Mouse (Mus musculus) heart, postnatal 10 days (tissue): ENCODE results near the gene Atg9b. TPM values are rescaled to one million over a fixed set of nuclear protein-coding genes. Genes with fewer than 3 reads are reported as not detected.

Experiments
- DNase-seq, 2 experiments: peaks; one replicate each; pipeline ENCODE4 v3.0.0; 2021
- intact Hi-C: fragments of 180-260 bp; cut with DNase I; formaldehyde crosslinking; loops from one replicate; pipeline ENCODE4 v1.15.1; 2025
- total RNA-seq, 2 experiments: library from RNA; stranded (reverse); gene quantifications; 2 replicates each; pipeline ENCODE4 v1.2.3; 2021

The Atg9b gene
- total RNA-seq, 2 experiments from 2014 or later: 0.62 to 0.89 TPM

DNA sequence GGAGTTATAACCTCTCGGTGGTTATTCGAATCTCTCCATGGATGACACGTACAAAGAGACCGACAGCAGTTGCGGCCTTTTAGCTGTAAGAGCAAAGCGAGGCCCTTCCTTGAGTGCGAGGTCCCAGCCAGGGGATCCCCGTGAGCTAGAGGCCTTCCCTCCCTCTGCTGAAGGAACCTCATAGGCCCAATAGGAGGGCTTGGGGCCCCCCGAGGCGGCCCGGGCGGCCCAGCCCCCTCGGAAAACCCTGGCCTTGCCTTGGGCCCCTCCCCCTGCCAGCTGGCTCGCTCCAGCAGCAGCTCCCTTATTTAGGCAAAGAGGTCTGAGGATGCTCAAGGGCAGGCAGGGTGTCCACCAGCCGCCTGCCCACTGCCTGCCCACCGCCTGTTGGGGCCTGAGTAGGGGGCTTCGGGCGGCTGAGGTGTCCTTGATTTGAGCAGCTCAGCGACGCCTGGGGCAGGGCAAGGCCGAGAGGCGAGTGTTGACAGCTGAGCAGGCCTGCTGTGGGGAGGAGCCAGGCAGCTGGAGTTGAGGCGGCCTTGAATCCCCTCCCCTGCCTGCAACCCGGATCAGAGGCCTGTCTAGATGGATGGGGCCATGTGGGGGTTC is 39.6 kb downstream of the Atg9b start:
- intact Hi-C loops: no loop called here
- peak; percentile 87 to 89 for DNase-seq

DNA sequence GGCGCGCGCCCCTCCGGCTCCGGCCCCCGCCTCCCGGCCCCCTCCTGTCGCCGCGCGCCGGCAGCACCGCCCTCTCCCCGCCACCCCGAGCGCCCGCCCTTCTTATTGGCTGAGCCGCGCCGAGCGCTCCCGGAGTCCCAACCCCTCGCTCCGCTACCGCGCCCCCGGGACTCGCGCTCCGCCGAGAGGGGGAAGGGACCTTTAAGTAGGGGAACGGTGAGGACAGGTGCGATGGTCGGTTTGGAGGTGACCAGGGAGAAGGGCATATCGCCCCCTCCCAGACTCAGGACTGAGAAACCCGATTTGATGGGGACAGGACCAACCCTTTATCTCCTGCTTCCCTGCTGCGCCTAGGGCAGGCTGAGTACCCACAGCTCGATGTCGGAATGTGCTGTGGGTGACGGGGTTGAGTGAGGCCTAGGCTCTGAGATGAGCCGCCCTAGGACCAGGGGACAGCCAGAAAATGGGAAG is 40.2 kb downstream of the Atg9b start:
- DNase-seq: peak; percentile 90 to 93
- intact Hi-C loops: no loop called here

DNA sequence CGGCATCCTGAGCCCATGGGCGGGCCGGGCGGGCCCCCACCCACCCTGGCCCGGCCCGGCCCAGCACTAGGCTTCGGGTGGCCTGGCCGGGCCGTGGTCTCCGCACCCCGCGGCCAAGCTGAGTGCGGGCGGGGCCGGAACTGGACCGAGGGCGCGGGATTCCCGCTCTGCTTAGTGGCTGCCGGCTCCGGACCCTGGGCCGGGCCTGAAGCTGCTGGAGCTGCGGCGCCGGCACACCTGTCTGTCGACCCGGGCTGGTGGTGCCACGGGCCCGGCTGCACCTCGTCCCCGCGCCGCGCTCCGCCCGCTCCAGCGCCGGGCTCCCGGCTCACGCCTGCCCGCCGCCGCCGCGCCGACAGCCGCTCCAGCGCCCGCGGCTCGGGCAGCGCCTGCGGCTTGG is 40.7 kb downstream of the Atg9b start, which contains the start of gene Kcnh2:
TSS of gene Kcnh2 (minus strand) at position 327 of the 400 bp plus-strand sequence.
- peak in 1 of 2 experiments; percentile 38 for DNase-seq
- intact Hi-C loops: no loop called here

DNA sequence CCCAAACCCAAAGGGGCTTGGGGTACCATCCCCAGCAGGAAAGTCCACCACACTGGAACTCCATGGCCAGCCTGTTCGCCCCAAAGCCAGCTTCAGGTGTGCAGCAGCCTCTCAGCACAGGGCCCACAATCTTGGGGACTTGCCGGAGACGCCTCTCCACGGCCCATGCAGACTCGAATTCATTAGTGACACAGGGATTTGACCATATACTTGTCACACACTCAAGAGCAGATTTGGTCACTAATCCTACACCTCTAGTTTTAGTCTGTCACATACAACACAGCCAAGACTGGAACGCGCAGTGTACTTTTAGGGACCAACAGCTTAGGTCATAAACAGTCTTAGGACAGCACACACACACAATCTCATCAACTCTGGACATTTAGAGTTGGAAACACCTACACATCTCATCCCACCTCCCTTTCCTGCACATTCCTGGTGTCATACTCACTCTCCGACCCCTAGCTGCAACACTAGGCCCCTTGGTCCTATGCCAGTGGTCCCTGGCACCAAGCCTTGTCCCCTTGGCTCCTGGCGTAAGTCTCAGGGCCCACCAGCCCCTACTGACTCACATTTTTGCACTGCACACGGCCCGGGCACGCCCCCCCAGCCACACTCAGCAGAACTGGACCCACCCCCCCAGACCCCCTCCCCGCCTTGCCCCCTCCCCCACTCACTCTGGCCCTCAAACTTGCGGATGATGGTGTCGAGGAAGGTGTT is 41.3 kb downstream of the Atg9b start:
- intact Hi-C loops: no loop called here
- DNase-seq: peak; percentile 55 to 68

- peak; percentile 57 to 71 for DNase-seq
- intact Hi-C loops: no loop called here
These were observed 41.9 kb downstream of the Atg9b start for GRCm38 (mm10) chr5:24350073-24350472.

DNA sequence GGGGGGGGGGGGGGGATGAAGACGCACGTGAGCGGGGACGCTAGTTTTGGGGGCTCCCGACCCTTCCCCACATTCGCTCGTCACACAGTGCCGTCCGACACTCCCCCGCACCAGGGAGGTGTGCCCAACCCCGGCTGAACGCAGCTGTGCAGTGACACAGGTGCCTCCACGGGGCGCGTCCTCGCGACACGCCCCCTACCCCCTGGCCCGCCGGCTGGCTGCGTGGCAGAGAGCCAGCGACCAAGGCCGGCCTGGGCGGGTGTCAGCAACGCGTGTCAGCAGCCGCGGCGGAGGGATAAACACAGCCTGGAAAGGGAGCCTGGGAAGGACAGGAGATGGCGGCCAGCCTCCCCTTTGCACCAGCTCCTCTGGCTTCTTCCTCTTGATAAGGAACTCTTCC is 43.4 kb downstream of the Atg9b start:
- DNase-seq: peak; percentile 71 to 72
- intact Hi-C loops: no loop called here

DNA sequence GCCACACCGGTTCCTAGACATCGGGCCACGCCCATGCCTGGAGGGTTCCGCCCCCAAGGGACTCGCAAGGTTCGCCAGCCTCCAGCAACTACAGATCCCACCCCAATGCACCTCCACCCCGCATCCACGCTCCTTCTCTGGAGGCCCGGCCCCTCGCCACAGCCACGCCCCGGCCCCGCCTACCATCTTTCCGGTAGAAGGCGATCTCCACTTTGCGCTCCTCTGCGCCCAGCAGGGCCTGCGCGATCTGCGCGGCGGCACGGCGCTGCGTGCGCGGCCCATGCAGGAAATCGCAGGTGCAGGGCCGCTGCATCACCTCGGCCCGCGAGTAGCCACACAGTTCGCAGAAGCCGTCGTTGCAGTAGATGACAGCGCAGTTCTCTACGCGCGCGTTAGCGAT is 43.8 kb downstream of the Atg9b start:
- DNase-seq: peak; percentile 76 to 78
- intact Hi-C loops: no loop called here

- intact Hi-C loops: no loop called here
- no peak for DNase-seq
These were observed 44.6 kb downstream of the Atg9b start for GRCm38 (mm10) chr5:24347186-24347875.

- intact Hi-C loops: no loop called here
- DNase-seq: no peak
These were observed 45.6 kb downstream of the Atg9b start for GRCm38 (mm10) chr5:24346313-24346712.

GRCm38 (mm10) chr5:24344477-24345051 is 47.4 kb downstream of the Atg9b start:
- intact Hi-C loops: no loop called here
- peak in 1 of 2 experiments; percentile 75 for DNase-seq

- intact Hi-C loops: no loop called here
- DNase-seq: peak in 1 of 2 experiments; percentile 38
These were observed 47.9 kb downstream of the Atg9b start for GRCm38 (mm10) chr5:24343977-24344436.

DNA sequence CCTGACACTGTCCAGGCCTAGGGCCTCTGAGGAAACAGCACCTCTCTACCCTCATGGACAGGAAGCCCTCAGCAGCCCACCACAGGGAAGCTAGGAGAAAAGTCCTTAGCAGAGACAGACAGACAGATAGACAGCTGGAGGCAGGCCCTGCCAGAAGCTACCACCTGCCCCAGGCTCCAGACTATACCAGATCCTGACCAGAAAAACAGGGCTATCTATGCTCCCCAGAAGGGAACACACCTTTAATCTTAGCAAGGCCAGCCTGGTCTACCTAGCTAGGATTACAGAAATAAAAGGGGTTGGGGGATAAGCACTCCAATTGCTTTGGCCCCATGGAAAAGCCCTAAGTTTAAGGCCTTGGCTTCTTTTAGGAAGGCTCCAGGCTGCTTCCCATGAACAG is 48.6 kb downstream of the Atg9b start:
- intact Hi-C loops: no loop called here
- DNase-seq: peak in 1 of 2 experiments; percentile 8

- intact Hi-C loops: no loop called here
- DNase-seq: no peak
These were observed 49.0 kb downstream of the Atg9b start for GRCm38 (mm10) chr5:24342966-24343365.

GRCm38 (mm10) chr5:24342205-24342963 is 49.6 kb downstream of the Atg9b start:
- peak in 1 of 2 experiments; percentile 57 for DNase-seq
- intact Hi-C loops: no loop called here

DNA sequence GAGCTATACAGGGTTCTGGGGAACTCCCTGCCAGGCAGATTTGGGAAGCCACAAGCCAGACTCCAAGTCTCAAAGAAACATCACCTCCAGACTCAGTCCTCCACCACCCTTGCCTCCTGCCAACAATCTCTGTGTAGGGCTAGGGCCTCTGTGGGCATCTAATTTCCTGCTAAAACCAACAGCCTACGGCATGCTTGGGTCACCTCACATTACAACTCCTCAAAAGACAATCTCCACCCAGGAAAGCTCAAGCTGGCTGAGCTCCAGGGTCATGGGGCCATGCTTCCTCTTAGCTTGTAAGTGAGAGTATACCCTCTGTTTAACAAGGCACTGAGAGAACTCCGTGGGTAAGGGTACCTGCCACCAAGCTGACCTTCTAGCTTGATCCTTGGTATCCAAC is 54.1 kb downstream of the Atg9b start:
- intact Hi-C loops: loop anchor here (2.0 kb wide), 1 partner anchor 55 kb away; the partner anchor contains the start of genes Abcb8 and Atg9b
- no peak for DNase-seq

- peak; percentile 86 to 90 for DNase-seq
- intact Hi-C loops: loop anchor here (2.0 kb wide), 1 partner anchor 55 kb away; the partner anchor contains the start of genes Abcb8 and Atg9b
These were observed 54.6 kb downstream of the Atg9b start for GRCm38 (mm10) chr5:24337366-24337765.

DNA sequence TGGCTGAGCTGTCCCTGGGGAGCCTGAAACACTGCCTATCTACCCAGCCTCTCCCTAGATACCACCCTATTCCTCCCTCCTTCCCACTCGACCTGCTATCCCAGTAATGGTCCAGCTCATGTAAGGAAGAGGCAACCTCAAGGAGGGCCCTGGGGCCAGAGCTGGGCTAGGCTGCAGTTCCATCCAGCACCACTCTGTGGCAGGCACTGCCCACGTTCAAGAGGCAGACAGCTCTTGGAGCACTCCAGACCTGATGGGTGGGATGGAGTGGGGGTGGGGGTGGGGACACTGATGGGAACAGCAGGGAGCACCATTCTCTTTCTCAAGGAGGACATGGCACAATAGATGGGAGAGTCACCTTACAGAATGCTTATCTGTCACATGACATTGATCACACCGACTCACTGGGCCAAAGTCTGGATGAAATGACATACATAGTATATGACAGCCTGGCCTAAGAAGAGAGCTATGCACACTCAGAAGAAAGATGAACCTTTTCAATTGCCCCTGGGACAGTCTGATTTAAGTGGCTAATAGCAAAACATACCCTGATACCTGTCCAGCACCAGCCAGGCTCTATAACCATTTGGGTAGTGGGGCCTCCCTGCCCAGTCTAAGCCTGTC is 55.9 kb downstream of the Atg9b start:
- DNase-seq: peak; percentile 81 to 82
- intact Hi-C loops: loop anchor here (1.0 to 2.0 kb wide), 3 partner anchors 24 to 69 kb away; partner anchors contain the start of genes Abcb8 and Atg9b

- peak in 1 of 2 experiments; percentile 14 for DNase-seq
- intact Hi-C loops: loop anchor here (2.0 kb wide), 1 partner anchor 68 kb away; no protein-coding TSS in a partner anchor
These were observed 57.2 kb downstream of the Atg9b start for GRCm38 (mm10) chr5:24334749-24335148.
